Mouse (Mus musculus): ENCODE results near the gene Zfp609.

The Zfp609 gene

GRCm38 (mm10) chr9:65827344-65828015 lies at the start of gene Zfp609:
TSS of gene Zfp609 (minus strand) at chr9:65827564.
- DNase-seq (ENCODE audit: extremely low read depth, low read depth) = peak; percentile 81

- DNase-seq (ENCODE audit: extremely low read depth, low read depth) = no peak
Measured at GRCm38 (mm10) chr9:65859656-65860055, 32.3 kb upstream of the Zfp609 start.

GRCm38 (mm10) chr9:65850203-65850602 lies 22.8 kb upstream of the Zfp609 start:
- DNase-seq (ENCODE audit: extremely low read depth, low read depth) = no peak

- DNase-seq (ENCODE audit: extremely low read depth, low read depth) = peak; percentile 56
Measured at GRCm38 (mm10) chr9:65848154-65848553, 20.8 kb upstream of the Zfp609 start.

- peak; percentile 76 for DNase-seq (ENCODE audit: extremely low read depth, low read depth)
Measured at GRCm38 (mm10) chr9:65844421-65845165, 17.2 kb upstream of the Zfp609 start.

- DNase-seq (ENCODE audit: extremely low read depth, low read depth) = no peak
Measured at GRCm38 (mm10) chr9:65839841-65840240, 12.5 kb upstream of the Zfp609 start.

GRCm38 (mm10) chr9:65836916-65837315 lies 9.6 kb upstream of the Zfp609 start:
- no peak for DNase-seq (ENCODE audit: extremely low read depth, low read depth)

GRCm38 (mm10) chr9:65834628-65835354 lies 7.4 kb upstream of the Zfp609 start:
- DNase-seq (ENCODE audit: extremely low read depth, low read depth) = no peak

GRCm38 (mm10) chr9:65833640-65834039 lies 6.3 kb upstream of the Zfp609 start:
- no peak for DNase-seq (ENCODE audit: extremely low read depth, low read depth)

GRCm38 (mm10) chr9:65833230-65833629 lies 5.9 kb upstream of the Zfp609 start:
- DNase-seq (ENCODE audit: extremely low read depth, low read depth) = no peak

GRCm38 (mm10) chr9:65832041-65832440 lies 4.7 kb upstream of the Zfp609 start:
- no peak for DNase-seq (ENCODE audit: extremely low read depth, low read depth)

GRCm38 (mm10) chr9:65831164-65831563 lies 3.8 kb upstream of the Zfp609 start:
- no peak for DNase-seq (ENCODE audit: extremely low read depth, low read depth)

- no peak for DNase-seq (ENCODE audit: extremely low read depth, low read depth)
Measured at GRCm38 (mm10) chr9:65830255-65830654, 2.9 kb upstream of the Zfp609 start.

GRCm38 (mm10) chr9:65829410-65829809 lies 2.0 kb upstream of the Zfp609 start:
- no peak for DNase-seq (ENCODE audit: extremely low read depth, low read depth)

GRCm38 (mm10) chr9:65828511-65828910 lies 1.1 kb upstream of the Zfp609 start:
- no peak for DNase-seq (ENCODE audit: extremely low read depth, low read depth)

- no peak for DNase-seq (ENCODE audit: extremely low read depth, low read depth)
Measured at GRCm38 (mm10) chr9:65828016-65828403, 646 bp upstream of the Zfp609 start.

GRCm38 (mm10) chr9:65826588-65827343 lies 598 bp downstream of the Zfp609 start:
- peak; percentile 64 for DNase-seq (ENCODE audit: extremely low read depth, low read depth)

- DNase-seq (ENCODE audit: extremely low read depth, low read depth) = peak; percentile 46
Measured at GRCm38 (mm10) chr9:65826226-65826587, 1.2 kb downstream of the Zfp609 start.

- DNase-seq (ENCODE audit: extremely low read depth, low read depth) = peak; percentile 73
Measured at GRCm38 (mm10) chr9:65823716-65824462, 3.5 kb downstream of the Zfp609 start.

- DNase-seq (ENCODE audit: extremely low read depth, low read depth) = no peak
Measured at GRCm38 (mm10) chr9:65822011-65822410, 5.4 kb downstream of the Zfp609 start.

GRCm38 (mm10) chr9:65820301-65820700 lies 7.1 kb downstream of the Zfp609 start:
- no peak for DNase-seq (ENCODE audit: extremely low read depth, low read depth)
